Mouse (Mus musculus) liver, adult 2 months (tissue): ENCODE data around the gene Umad1.

Source experiments
- CTCF ChIP-seq: fragments of 200-500 bp; IDR thresholded peaks from 2 replicates; pipeline ENCODE4 v1.5.1; 2011; ENCODE audit warnings: low read depth, low read length, control low read depth
- POLR2A ChIP-seq: fragments of 200-500 bp; IDR thresholded peaks from 2 replicates; pipeline ENCODE4 v1.6.1; 2011; ENCODE audit warnings: low read length, control low read depth; ENCODE audit not compliant: insufficient read depth; ENCODE audit errors: extremely low read depth

GRCm38 (mm10) chr6:8504521-8505228, 245.6 kb downstream of the Umad1 start:
- TF ChIP-seq POLR2A, result no peak
- no peak for TF ChIP-seq CTCF
